Mouse (Mus musculus): ENCODE data around the gene Bard1. TPM values are rescaled to one million over a fixed set of nuclear protein-coding genes. Genes with fewer than 3 reads are reported as not detected.

Gene Bard1
- polyA plus RNA-seq, 1 experiment from 2014 or later = 2.1 TPM

GRCm38 (mm10) chr1:70996766-70997165, 106.2 kb downstream of the Bard1 start:
- WGBS = 40% methylated on average over 3 of the region's 3 CpGs
- no peaks in the 10 kb centered on the region for H3K36me3 ChIP-seq
- H3K27ac ChIP-seq (ENCODE audit: poor library complexity, severe bottlenecking) = no peak overlapping the region
- H3K4me1 ChIP-seq (replicated peaks) = peaks cover 13% of the 10 kb centered on the region
- no peak overlapping the region for H3K4me2 ChIP-seq
- no peaks in the 10 kb centered on the region for H3K9me3 ChIP-seq (replicated peaks)
- H3K27me3 ChIP-seq (replicated peaks) = no peaks in the 10 kb centered on the region
- no peak overlapping the region for H3K9ac ChIP-seq
- no peak overlapping the region for H3K4me3 ChIP-seq
- peak; percentile 39; the same call in 1 of the 2 replicates for ATAC-seq (ENCODE audit: insufficient number of reproducible peaks, low FRiP score)

All from heart, embryonic 12.5 days (tissue).